ENCODE assay signal across 11 mouse cellular contexts in the genomic region with DNA sequence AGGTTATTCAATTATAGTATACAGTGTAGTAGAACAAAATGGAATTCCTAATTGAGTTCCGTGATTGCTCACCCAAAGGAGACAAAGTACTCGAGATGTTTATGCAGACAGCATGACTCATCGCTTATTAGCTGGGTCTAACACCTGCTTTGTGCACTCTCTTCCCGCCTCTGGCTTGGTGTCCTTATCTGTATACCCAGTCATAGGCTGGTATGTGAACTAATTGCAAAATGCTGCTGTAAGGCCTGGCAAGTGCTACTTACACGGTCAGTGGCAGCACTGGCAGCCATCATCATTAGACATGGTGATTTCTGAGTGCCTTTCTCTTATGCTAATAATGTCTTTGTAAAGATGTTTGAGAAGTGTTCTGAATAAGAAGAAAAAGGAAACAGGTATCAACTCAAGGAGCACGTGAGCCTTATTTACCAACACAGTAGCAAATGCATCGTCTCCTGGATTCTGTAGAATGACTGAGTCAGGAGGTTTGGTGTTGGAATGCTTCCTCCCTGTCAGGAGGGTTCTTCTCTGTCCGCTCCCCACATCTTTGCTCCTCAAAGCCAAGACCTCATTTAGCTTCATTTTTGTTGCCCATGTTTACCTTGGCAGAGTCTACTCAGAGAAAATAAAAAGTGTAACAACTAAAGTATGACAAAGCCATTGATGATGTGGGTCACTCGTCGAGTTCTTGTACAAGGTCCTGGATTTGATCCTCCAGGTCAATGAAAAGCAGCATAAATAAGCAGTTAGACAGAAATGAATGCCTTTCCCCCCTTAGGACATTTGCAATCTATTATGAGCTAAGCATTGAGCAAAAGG.
DNase-seq lines count a peak whose midpoint lies in the region; ATAC-seq and TF ChIP-seq lines count a peak whose summit lies in the region.
"Had no signal": no experiment of that assay in that cellular context is flagged by ENCODE, and none has a peak within 500 bp of the region (broad histone marks: within the 10 kb centered on the region; RNA-seq: fewer than 3 reads in every experiment).

No protein-coding gene starts in this region.

- TF ChIP-seq EP300 in heart, postnatal 0 days (IDR thresholded peaks at IDR 0.05; ENCODE audit: low read depth) = no peak
- peak; percentile 80 to 83 for TF ChIP-seq EP300 in MEL (IDR thresholded peaks at IDR 0.05; ENCODE audit: low read depth in 1 of 2, low read length in 2 of 2)
- TF ChIP-seq EP300 in liver, postnatal 0 days (IDR thresholded peaks at IDR 0.05; ENCODE audit: low read depth) = peak; percentile 97

- peaks cover 22% of the 10 kb centered on the region for H3K4me1 ChIP-seq in heart, postnatal 0 days (ENCODE audit: control insufficient read depth, insufficient read depth)
- H3K4me1 ChIP-seq in MEL (ENCODE audit: control insufficient read depth in 1 of 2, insufficient read depth in 2 of 2, low read length in 2 of 2) = peaks cover 28 to 29% of the 10 kb centered on the region in 2 experiments
- peaks cover 22% of the 10 kb centered on the region for H3K4me1 ChIP-seq in liver, postnatal 0 days (ENCODE audit: insufficient read depth)
- H3K4me1 ChIP-seq in embryonic facial prominence, embryonic 10.5 days = peaks cover 22% of the 10 kb centered on the region
- H3K4me1 ChIP-seq in hindbrain, embryonic 10.5 days (replicated peaks) = 0 out of 2 replicates have a peak, but pooled peaks cover 12% of the 10 kb centered on the region

- H3K9ac ChIP-seq in heart, postnatal 0 days (replicated peaks; ENCODE audit: low read depth, low read length) = no peak overlapping the region
- H3K9ac ChIP-seq in MEL (ENCODE audit: control insufficient read depth, low read depth, low read length, poor library complexity, severe bottlenecking) = peak overlapping the region; percentile 3
- 0 out of 2 replicates have a peak overlapping the region, but pooled peaks have one; percentile 1 for H3K9ac ChIP-seq in liver, postnatal 0 days (replicated peaks)
- H3K9ac ChIP-seq: hindbrain, embryonic 12.5 days had no signal

- H3K27me3 ChIP-seq in heart, postnatal 0 days (ENCODE audit: control insufficient read depth, insufficient read depth, low read length) = no peaks in the 10 kb centered on the region
- no peaks in the 10 kb centered on the region for H3K27me3 ChIP-seq in MEL (ENCODE audit: control insufficient read depth in 1 of 2, insufficient read depth in 2 of 2, low read length in 2 of 2)
- H3K27me3 ChIP-seq in liver, postnatal 0 days (ENCODE audit: insufficient read depth, low read length) = no peaks in the 10 kb centered on the region
- H3K27me3 ChIP-seq in embryonic facial prominence, embryonic 10.5 days (replicated peaks; ENCODE audit: low read depth, poor library complexity, severe bottlenecking) = peaks cover 9% of the 10 kb centered on the region; the same call in 1 of the 2 replicates
- no peaks in the 10 kb centered on the region for H3K27me3 ChIP-seq in hindbrain, embryonic 10.5 days (ENCODE audit: insufficient read depth, poor library complexity, severe bottlenecking)
- H3K27me3 ChIP-seq: hindbrain, embryonic 12.5 days; megakaryocyte, embryonic 14.5 days had no signal

- peak; percentile 30; the same call in 1 of the 2 replicates for ATAC-seq in heart, postnatal 0 days (ENCODE audit: insufficient read depth, low read depth)
- ATAC-seq in common myeloid progenitor, adult 5-6 weeks (replicated peaks; ENCODE audit: low read depth, poor library complexity, severe bottlenecking) = peak; percentile 60
- peak; percentile 98 for ATAC-seq in liver, postnatal 0 days

- no peaks in the 10 kb centered on the region for H3K36me3 ChIP-seq in heart, postnatal 0 days (replicated peaks; ENCODE audit: control insufficient read depth, insufficient read depth, low read length)
- peaks cover 0 to 33% of the 10 kb centered on the region in 2 experiments; a peak in 2 of 4 replicates for H3K36me3 ChIP-seq in MEL (ENCODE audit: control insufficient read depth in 1 of 2, insufficient read depth in 2 of 2, low read length in 2 of 2)
- no peaks in the 10 kb centered on the region for H3K36me3 ChIP-seq in liver, postnatal 0 days (replicated peaks; ENCODE audit: insufficient read depth, low read length)
- no peaks in the 10 kb centered on the region for H3K36me3 ChIP-seq in embryonic facial prominence, embryonic 10.5 days (replicated peaks)
- H3K36me3 ChIP-seq in hindbrain, embryonic 10.5 days = no peaks in the 10 kb centered on the region
- H3K36me3 ChIP-seq: hindbrain, embryonic 12.5 days had no signal

- intact Hi-C loops in heart, postnatal 25 days (cut with DNase I) = no loop called here

- no peaks in the 10 kb centered on the region for H3K9me3 ChIP-seq in heart, postnatal 0 days (replicated peaks; ENCODE audit: control insufficient read depth, low read length)
- no peaks in the 10 kb centered on the region for H3K9me3 ChIP-seq in MEL (replicated peaks; ENCODE audit: insufficient read depth, low read length)
- H3K9me3 ChIP-seq in liver, postnatal 0 days (ENCODE audit: low read length) = no peaks in the 10 kb centered on the region
- no peaks in the 10 kb centered on the region for H3K9me3 ChIP-seq in embryonic facial prominence, embryonic 10.5 days
- no peaks in the 10 kb centered on the region for H3K9me3 ChIP-seq in hindbrain, embryonic 10.5 days
- H3K9me3 ChIP-seq: hindbrain, embryonic 12.5 days; megakaryocyte, embryonic 14.5 days had no signal

- H3K4me3 ChIP-seq in heart, postnatal 0 days (ENCODE audit: low read depth, low read length) = no peak overlapping the region
- peak overlapping the region; percentile 4 to 34 for H3K4me3 ChIP-seq in MEL (ENCODE audit: control insufficient read depth in 1 of 2, insufficient read depth in 1 of 2, low read depth in 2 of 2, low read length in 2 of 2)
- no peak overlapping the region for H3K4me3 ChIP-seq in liver, postnatal 0 days (ENCODE audit: low read depth, low read length)
- no peak overlapping the region for H3K4me3 ChIP-seq in embryonic facial prominence, embryonic 10.5 days
- no peak overlapping the region for H3K4me3 ChIP-seq in hindbrain, embryonic 10.5 days
- H3K4me3 ChIP-seq: hindbrain, embryonic 12.5 days; megakaryocyte, embryonic 14.5 days had no signal

- no peak for DNase-seq in heart, postnatal 0 days (ENCODE audit: low spot score)
- DNase-seq in heart, postnatal 25 days (ENCODE audit: low spot score) = no peak
- DNase-seq in MEL (ENCODE audit: low read depth, low spot score) = peak; percentile 85
- peak; percentile 50 for DNase-seq in liver, postnatal 0 days
- no peak for DNase-seq in embryonic facial prominence, embryonic 10.5 days (ENCODE audit: low spot score)
- no peak for DNase-seq in left cerebral cortex, adult 8-10 months (ENCODE audit: low spot score in 2 of 2)
- no peak for DNase-seq in hindbrain, embryonic 10.5 days (ENCODE audit: low spot score)
- DNase-seq: layer of hippocampus, postnatal 36 days had no signal

- no peak overlapping the region for H3K4me2 ChIP-seq in heart, postnatal 0 days (ENCODE audit: low read depth, low read length)
- H3K4me2 ChIP-seq in liver, postnatal 0 days (ENCODE audit: low read depth, low read length) = peak overlapping the region; percentile 47
- H3K4me2 ChIP-seq: hindbrain, embryonic 12.5 days had no signal

- no peak for TF ChIP-seq POLR2A in MEL (IDR thresholded peaks at IDR 0.05; ENCODE audit: control insufficient read depth in 1 of 2, insufficient read depth in 1 of 2, low read depth in 1 of 2, low read length in 2 of 2, poor library complexity in 1 of 2)

- H3K79me2 ChIP-seq in MEL (ENCODE audit: control insufficient read depth, insufficient read depth, low read length, poor library complexity) = no peaks in the 10 kb centered on the region

- no peak overlapping the region for H3K27ac ChIP-seq in heart, postnatal 0 days (ENCODE audit: low read depth)
- peak overlapping the region; percentile 22 for H3K27ac ChIP-seq in MEL (ENCODE audit: control insufficient read depth, low read depth, low read length)
- peak overlapping the region; percentile 84 for H3K27ac ChIP-seq in liver, postnatal 0 days (ENCODE audit: low read depth)
- no peak overlapping the region for H3K27ac ChIP-seq in embryonic facial prominence, embryonic 10.5 days (replicated peaks)
- no peak overlapping the region for H3K27ac ChIP-seq in hindbrain, embryonic 10.5 days
- H3K27ac ChIP-seq: hindbrain, embryonic 12.5 days had no signal

- TF ChIP-seq CTCF in heart, postnatal 0 days (IDR thresholded peaks at IDR 0.05; ENCODE audit: low read depth) = no peak
- no peak for TF ChIP-seq CTCF in MEL (IDR thresholded peaks at IDR 0.05 in 2 of 3, conservative IDR thresholded peaks at IDR 0.05 in 1 of 3; ENCODE audit: control insufficient read depth in 1 of 3, insufficient read depth in 1 of 3, low read depth in 2 of 3, low read length in 3 of 3, poor library complexity in 1 of 3, severe bottlenecking in 1 of 3)
- TF ChIP-seq CTCF in liver, postnatal 0 days (IDR thresholded peaks at IDR 0.05; ENCODE audit: low read depth) = no peak

- no peak for TF ChIP-seq RAD21 in MEL (IDR thresholded peaks at IDR 0.05; ENCODE audit: low read depth, low read length)

- WGBS in heart, postnatal 0 days = 45% methylated on average over 10 of the region's 10 CpGs
- WGBS in liver, postnatal 0 days (ENCODE audit: insufficient replicate concordance) = 52% methylated on average over 10 of the region's 10 CpGs
- WGBS in embryonic facial prominence, embryonic 10.5 days = 69% methylated on average over 10 of the region's 10 CpGs
- WGBS in hindbrain, embryonic 10.5 days = 76% methylated on average over 10 of the region's 10 CpGs

TF ChIP-seq in MEL, 35 proteins besides CTCF, POLR2A, EP300 and RAD21 (continues in another document):
- TF ChIP-seq TAL1 (IDR thresholded peaks at IDR 0.05; ENCODE audit: low read length) (peak; percentile 85), ZNF384 (IDR thresholded peaks at IDR 0.05; ENCODE audit: low read depth, low read length) (no peak), GABPA (IDR thresholded peaks at IDR 0.05; ENCODE audit: low read depth, low read length) (no peak; the same call in 1 of the 2 replicates), MAFK (IDR thresholded peaks at IDR 0.05; ENCODE audit: borderline replicate concordance, low read depth, low read length) (peak; percentile 62; the same call in 1 of the 2 replicates), HCFC1 (IDR thresholded peaks at IDR 0.05; ENCODE audit: low read depth, low read length) (peak; percentile 45; the same call in 1 of the 2 replicates), JUND (IDR thresholded peaks at IDR 0.05; ENCODE audit: low read depth, low read length) (peak; percentile 65), USF1 (IDR thresholded peaks at IDR 0.05; ENCODE audit: low read depth, low read length) (peak; percentile 49; the same call in 1 of the 2 replicates), GATA1 (IDR thresholded peaks at IDR 0.05; ENCODE audit: low read depth, low read length) (peak; percentile 77), MEF2A (IDR thresholded peaks at IDR 0.05; ENCODE audit: extremely low read depth, insufficient replicate concordance, low read depth, low read length, poor library complexity, severe bottlenecking) (no peak), KAT2A (conservative IDR thresholded peaks at IDR 0.05; ENCODE audit: low read depth, low read length) (no peak), POLR2AphosphoS5 (IDR thresholded peaks at IDR 0.05; ENCODE audit: borderline replicate concordance, low read depth, low read length) (no peak), POLR2AphosphoS2 (IDR thresholded peaks at IDR 0.05; ENCODE audit: low read length) (no peak), ZKSCAN1 (IDR thresholded peaks at IDR 0.05; ENCODE audit: low read depth, low read length) (no peak)

Comparison
In these comparisons a context has a peak if more than half of its experiments do, and no peak if none do; other contexts are left out.
1. ATAC-seq: peak in every context shown above with its lines; median percentile 98 in liver, postnatal 0 days; 60 in common myeloid progenitor, adult 5-6 weeks; 30 in heart, postnatal 0 days.
2. DNase-seq: peak in MEL (single experiment) and liver, postnatal 0 days (single experiment); none in heart, postnatal 0 days (single experiment), heart, postnatal 25 days (single experiment), embryonic facial prominence, embryonic 10.5 days (single experiment), left cerebral cortex, adult 8-10 months (0 of 2) and hindbrain, embryonic 10.5 days (single experiment).
3. H3K27ac ChIP-seq: peak in MEL (single experiment) and liver, postnatal 0 days (single experiment); none in heart, postnatal 0 days (single experiment), embryonic facial prominence, embryonic 10.5 days (single experiment) and hindbrain, embryonic 10.5 days (single experiment).
4. H3K4me3 ChIP-seq: peak in MEL (2 of 2); none in heart, postnatal 0 days (single experiment), liver, postnatal 0 days (single experiment), embryonic facial prominence, embryonic 10.5 days (single experiment) and hindbrain, embryonic 10.5 days (single experiment).